Mouse (Mus musculus) naive thymus-derived CD4-positive, alpha-beta T cell, adult 2 months (primary cell): ENCODE data around the gene Crybg2.
A peak's percentile ranks its signal among the peaks of the same experiment; 100 is the strongest.

Source experiments
- DNase-seq: peaks from one replicate; pipeline ENCODE4 v3.0.0-alpha.2; 2011; ENCODE audit warnings: low read depth

Crybg2 gene

DNA sequence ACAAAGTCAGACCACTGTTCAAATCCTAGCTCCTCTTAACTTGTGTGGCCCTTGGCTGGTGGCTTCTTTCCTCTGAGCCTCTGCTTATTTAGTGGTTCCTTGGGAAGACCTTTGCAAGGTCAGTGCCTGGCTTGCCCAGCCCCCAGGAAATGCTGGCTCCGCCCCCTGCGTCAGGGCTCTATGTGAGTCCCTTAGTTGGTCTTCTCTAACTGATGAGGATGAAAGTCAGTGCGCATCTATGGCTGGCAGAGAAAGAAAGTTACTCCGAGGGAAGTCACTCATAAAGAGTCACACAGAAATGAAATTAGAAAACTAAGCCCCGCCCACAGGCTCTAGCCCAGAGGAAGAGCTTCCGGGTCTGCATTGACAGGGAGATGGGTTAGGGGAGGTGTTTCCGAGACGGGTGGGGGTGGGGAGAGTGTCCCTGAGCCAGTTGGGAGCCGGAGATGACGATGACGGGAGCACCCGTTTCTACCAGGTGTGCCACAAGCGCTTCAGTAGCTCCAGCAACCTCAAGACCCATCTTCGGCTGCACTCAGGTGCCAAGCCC, 2.4 kb upstream of the Crybg2 start:
- peak; percentile 85 for DNase-seq

GRCm38 (mm10) chr4:134058908-134059307, 1.7 kb upstream of the Crybg2 start:
- peak; percentile 53 for DNase-seq

- peak; percentile 82 for DNase-seq
These were observed 683 bp downstream of the Crybg2 start for GRCm38 (mm10) chr4:134061166-134061830.

DNA sequence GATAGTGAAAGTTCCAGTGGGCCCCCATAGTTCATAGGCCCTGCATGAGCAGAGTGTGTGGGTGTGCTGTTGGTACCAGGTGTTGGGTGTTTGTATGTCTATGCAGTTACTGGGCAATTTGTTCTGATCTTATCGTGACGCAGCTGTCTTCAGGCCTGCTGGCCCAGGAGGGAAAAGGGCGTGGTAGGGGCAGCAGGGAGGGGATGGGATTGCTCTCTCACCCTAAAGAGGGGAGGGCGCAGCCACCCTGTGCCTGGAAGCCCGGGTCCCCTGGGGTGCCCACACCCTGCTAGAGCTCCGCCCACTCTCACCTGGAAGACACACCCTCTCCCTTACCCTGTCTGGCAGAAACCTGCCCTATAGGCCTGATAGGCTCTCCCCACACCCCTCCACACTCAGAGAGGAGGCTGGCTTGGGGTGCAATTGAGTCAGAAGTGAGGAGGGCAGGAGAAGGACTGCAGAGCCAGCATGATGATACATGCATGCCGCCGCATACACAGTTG, 1.4 kb downstream of the Crybg2 start:
- DNase-seq: no peak

- no peak for DNase-seq
These were observed 1.9 kb downstream of the Crybg2 start for GRCm38 (mm10) chr4:134062561-134062960.

- DNase-seq: no peak
These were observed 4.9 kb downstream of the Crybg2 start for GRCm38 (mm10) chr4:134065431-134066004.

GRCm38 (mm10) chr4:134067383-134067782, 6.8 kb downstream of the Crybg2 start:
- DNase-seq: no peak

- no peak for DNase-seq
These were observed 7.4 kb downstream of the Crybg2 start for GRCm38 (mm10) chr4:134067833-134068544.

GRCm38 (mm10) chr4:134068793-134069580, 8.4 kb downstream of the Crybg2 start:
- DNase-seq: no peak

DNA sequence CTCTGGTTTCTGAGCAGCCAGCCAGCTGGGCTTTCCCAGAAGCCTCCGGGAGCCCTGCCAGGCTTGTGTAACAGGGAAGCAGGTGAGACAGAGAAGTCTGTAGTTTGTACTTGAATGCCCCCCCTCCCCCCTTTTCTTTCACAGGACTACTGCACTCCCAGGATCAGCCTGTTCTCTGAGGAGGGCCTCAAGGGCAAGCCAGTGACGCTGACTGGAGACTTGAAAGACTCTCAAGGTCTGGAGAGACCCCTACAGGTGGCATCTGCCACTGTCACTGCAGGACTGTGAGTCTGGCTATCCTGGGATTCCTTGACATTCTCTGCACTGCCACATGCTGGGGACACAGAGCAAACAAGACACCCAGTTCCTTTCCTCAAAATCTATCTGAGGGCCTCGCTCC, 18.1 kb downstream of the Crybg2 start:
- peak; percentile 69 for DNase-seq

DNA sequence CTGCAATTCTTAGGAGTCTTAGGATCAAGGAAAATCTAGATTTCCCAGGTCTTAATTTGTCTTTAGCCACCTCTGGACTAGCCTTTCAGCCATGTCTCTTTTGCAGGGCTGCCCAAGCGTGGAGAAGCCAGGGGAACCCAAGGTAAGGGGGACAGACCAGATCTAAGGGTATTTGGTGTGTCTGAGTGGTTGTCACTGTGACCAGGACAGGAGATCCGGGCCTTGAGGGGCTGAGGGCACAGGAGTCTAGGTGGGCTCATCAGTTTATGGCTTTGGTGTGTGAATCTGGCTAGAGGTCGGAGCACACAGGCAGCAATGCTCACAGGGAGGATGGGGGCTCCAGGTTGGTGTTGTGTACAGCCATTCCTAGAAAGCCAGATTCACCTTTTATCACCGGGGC, 20.1 kb downstream of the Crybg2 start:
- no peak for DNase-seq

- DNase-seq: peak; percentile 96
These were observed 21.2 kb downstream of the Crybg2 start for GRCm38 (mm10) chr4:134081730-134082386.

GRCm38 (mm10) chr4:134082460-134082859, 21.8 kb downstream of the Crybg2 start:
- DNase-seq: no peak

GRCm38 (mm10) chr4:134084999-134085398, 24.4 kb downstream of the Crybg2 start:
- no peak for DNase-seq

DNA sequence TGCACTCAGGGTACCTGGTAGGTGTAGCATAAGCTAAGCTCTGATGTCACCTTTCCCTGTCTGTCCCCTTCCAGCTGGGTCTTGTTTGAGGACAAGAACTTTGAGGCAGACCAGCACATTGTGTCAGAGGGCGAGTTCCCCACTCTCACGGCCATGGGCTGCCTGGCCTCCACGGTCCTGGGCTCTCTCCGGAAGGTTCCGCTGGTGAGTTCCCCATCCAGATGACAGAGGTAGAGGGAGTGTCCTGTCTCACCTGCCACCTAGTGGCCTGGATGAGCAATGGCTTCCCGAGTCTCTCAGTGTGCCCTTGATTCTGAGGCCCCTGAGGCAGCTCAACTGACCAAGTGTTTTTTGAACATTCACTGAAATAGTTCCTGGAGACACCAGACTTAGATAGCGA, 26.8 kb downstream of the Crybg2 start:
- DNase-seq: peak; percentile 80

- DNase-seq: no peak
These were observed 28.4 kb downstream of the Crybg2 start for GRCm38 (mm10) chr4:134089029-134089428.

- peak; percentile 50 for DNase-seq
These were observed 30.1 kb downstream of the Crybg2 start for GRCm38 (mm10) chr4:134090521-134091224.

DNA sequence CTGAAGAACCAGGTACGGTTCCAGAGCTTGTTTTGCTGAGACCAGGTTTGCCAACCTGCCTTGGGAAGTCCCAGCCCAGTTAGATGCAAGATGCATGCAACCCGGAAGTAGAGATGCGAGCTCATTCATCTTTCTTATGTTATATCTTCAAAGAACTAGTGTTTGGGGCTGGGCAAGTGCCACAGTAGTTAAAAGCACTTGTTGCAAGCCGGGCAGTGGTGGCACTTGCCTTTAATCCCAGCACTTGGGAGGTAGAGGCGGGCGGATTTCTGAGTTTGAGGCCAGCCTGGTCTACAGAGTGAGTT, 30.6 kb downstream of the Crybg2 start:
- DNase-seq: peak; percentile 79

DNA sequence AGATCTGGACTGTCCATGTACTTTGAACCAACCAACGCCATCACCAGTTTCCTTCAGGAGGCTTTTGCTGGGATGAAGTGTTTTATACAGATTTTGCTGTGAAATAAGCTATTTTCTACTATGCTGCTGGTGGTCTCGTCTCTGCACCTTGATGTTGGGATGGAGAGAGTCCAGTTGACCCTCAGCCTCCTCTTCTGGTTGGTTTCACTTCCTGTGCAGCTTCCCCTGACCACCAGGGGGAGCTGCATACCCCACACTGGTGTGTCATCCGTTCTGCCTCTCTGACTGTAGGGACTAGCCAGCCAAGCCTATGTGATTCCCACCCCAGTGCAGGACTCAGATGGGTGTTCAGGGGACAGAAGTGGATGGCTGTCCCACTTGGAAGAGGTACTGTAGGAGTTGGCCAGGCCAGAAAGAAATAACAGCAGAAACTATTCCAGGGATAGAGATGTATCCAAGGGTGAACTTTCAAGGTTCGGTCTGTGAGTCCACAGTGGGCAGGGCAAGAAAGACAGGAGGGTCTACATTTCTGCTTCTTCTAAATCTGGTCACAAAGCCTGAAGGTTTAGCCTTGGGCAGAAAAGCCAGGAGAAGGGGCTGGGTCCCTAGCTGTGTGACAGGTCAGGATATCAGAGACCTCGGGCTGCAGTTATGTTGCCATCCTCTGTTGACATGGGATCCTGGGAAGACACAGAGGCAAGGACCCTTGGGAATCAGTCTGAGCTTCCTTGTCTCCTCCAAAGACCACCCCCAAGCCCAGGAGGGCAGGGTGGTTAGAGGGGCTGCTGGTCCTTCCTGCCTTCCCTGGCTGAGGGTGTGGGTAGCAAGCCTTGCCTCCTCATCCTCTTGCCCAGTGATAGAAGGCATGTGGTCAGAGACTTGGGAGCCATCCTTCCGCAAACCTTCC, 32.0 kb downstream of the Crybg2 start:
- peak; percentile 86 for DNase-seq

GRCm38 (mm10) chr4:134094004-134094564, 33.5 kb downstream of the Crybg2 start:
- peak; percentile 44 for DNase-seq
